Mouse (Mus musculus) CH12.LX (cell line): Measurements from ENCODE around the gene Vamp2. TPM values are rescaled to one million over a fixed set of nuclear protein-coding genes. Genes with fewer than 3 reads are reported as not detected.

Experiments used
- DNase-seq: peaks from one replicate; pipeline ENCODE4 v3.0.0-alpha.2; 2013; ENCODE audit errors: extremely low read depth
- H3K27ac ChIP-seq: 2 replicates; pipeline ENCODE4 v1.5.1; 2012; ENCODE audit warnings: low read depth, mild to moderate bottlenecking, control low read depth, moderate library complexity; ENCODE audit not compliant: insufficient read depth
- H3K27me3 ChIP-seq: replicated peaks from 2 replicates; pipeline ENCODE3; 2012; ENCODE audit warnings: inconsistent platforms
- H3K36me3 ChIP-seq, 2 experiments: replicated peaks in 1 of 2; 2 replicates each; pipeline versions ENCODE3 to v1.6.1; 2012; ENCODE audit warnings: inconsistent platforms in 1 of 2, low read length in 1 of 2, mild to moderate bottlenecking in 1 of 2, mixed read lengths in 1 of 2, moderate library complexity in 1 of 2; ENCODE audit not compliant: control insufficient read depth in 1 of 2, insufficient read depth in 1 of 2
- H3K4me1 ChIP-seq, 2 experiments: 2 replicates each; pipeline ENCODE4 v1.6.1; 2012; ENCODE audit warnings: inconsistent platforms in 1 of 2, moderate library complexity in 1 of 2; ENCODE audit not compliant: insufficient read depth in 2 of 2, control insufficient read depth in 1 of 2
- H3K4me2 ChIP-seq: 2 replicates; pipeline ENCODE4 v1.6.1; 2012; ENCODE audit warnings: low read depth, mild to moderate bottlenecking, control low read depth; ENCODE audit not compliant: poor library complexity, insufficient read depth, severe bottlenecking
- H3K4me3 ChIP-seq, 3 experiments: fragments of 150-350 bp in 1 of 3; sonication (generic) in 1 of 3; replicated peaks in 1 of 3; 2 replicates each; pipeline versions ENCODE3 to v1.5.1; 2011 to 2012; ENCODE audit warnings: low read depth in 2 of 3, low read length in 2 of 3, mild to moderate bottlenecking in 2 of 3, moderate library complexity in 2 of 3, control low read depth in 1 of 3, improper control_type of control experiment in 1 of 3, inconsistent platforms in 1 of 3, mixed read lengths in 1 of 3; ENCODE audit not compliant: poor library complexity in 1 of 3
- H3K79me2 ChIP-seq: replicated peaks from 2 replicates; pipeline ENCODE4 v1.6.1; 2012; ENCODE audit warnings: mild to moderate bottlenecking, moderate library complexity; ENCODE audit not compliant: control insufficient read depth, poor library complexity, insufficient read depth, severe bottlenecking; ENCODE audit errors: extremely low read depth
- H3K9ac ChIP-seq: 2 replicates; pipeline ENCODE4 v1.6.1; 2012; ENCODE audit warnings: low read depth, mild to moderate bottlenecking, control low read depth, moderate library complexity; ENCODE audit not compliant: insufficient read depth
- H3K9me3 ChIP-seq: replicated peaks from 2 replicates; pipeline ENCODE3; 2012; ENCODE audit warnings: low read length, inconsistent platforms, mixed read lengths
- BHLHE40 ChIP-seq: IDR thresholded peaks from 2 replicates; pipeline ENCODE4 v1.6.1; 2011; ENCODE audit warnings: mild to moderate bottlenecking, low read depth, low read length, improper control_type of control experiment
- CHD1 ChIP-seq: IDR thresholded peaks from 2 replicates; pipeline ENCODE4 v1.6.1; 2012; ENCODE audit warnings: low read depth, low read length, improper control_type of control experiment, inconsistent platforms
- CTCF ChIP-seq, 2 experiments: IDR thresholded peaks in 1 of 2; conservative IDR thresholded peaks in 1 of 2; 2 replicates each; pipeline ENCODE4 v1.5.1; 2011 to 2012; ENCODE audit warnings: low read depth in 2 of 2, low read length in 2 of 2, improper control_type of control experiment in 1 of 2, inconsistent platforms in 1 of 2, mild to moderate bottlenecking in 1 of 2, moderate library complexity in 1 of 2
- ETS1 ChIP-seq: conservative IDR thresholded peaks from 2 replicates; pipeline ENCODE4 v1.6.1; 2012; ENCODE audit warnings: low read depth, mild to moderate bottlenecking, inconsistent platforms, low read length, improper control_type of control experiment, moderate library complexity
- GABPA ChIP-seq: IDR thresholded peaks from 2 replicates; pipeline ENCODE4 v1.6.1; 2012; ENCODE audit warnings: low read depth, low read length, improper control_type of control experiment, inconsistent platforms; ENCODE audit not compliant: insufficient replicate concordance
- HCFC1 ChIP-seq: IDR thresholded peaks from 2 replicates; pipeline ENCODE4 v1.6.1; 2012; ENCODE audit warnings: low read depth, mild to moderate bottlenecking, inconsistent platforms, low read length, improper control_type of control experiment
- IRF4 ChIP-seq: IDR thresholded peaks from 2 replicates; pipeline ENCODE4 v1.6.1; 2014; ENCODE audit warnings: low read depth, mild to moderate bottlenecking, inconsistent platforms, low read length, improper control_type of control experiment
- JUN ChIP-seq: IDR thresholded peaks from 2 replicates; pipeline ENCODE4 v1.6.1; 2011; ENCODE audit warnings: low read depth, mild to moderate bottlenecking, low read length, improper control_type of control experiment, moderate library complexity; ENCODE audit not compliant: insufficient read depth
- JUND ChIP-seq: conservative IDR thresholded peaks from 2 replicates; pipeline ENCODE4 v1.6.1; 2011; ENCODE audit warnings: low read depth, low read length, improper control_type of control experiment
- KAT2A ChIP-seq: IDR thresholded peaks from 2 replicates; pipeline ENCODE4 v1.6.1; 2012; ENCODE audit warnings: low read length, improper control_type of control experiment, inconsistent platforms; ENCODE audit not compliant: insufficient replicate concordance
- MAFK ChIP-seq: IDR thresholded peaks from 2 replicates; pipeline ENCODE4 v1.6.1; 2011; ENCODE audit warnings: low read length, improper control_type of control experiment; ENCODE audit not compliant: insufficient replicate concordance
- MAX ChIP-seq: IDR thresholded peaks from 2 replicates; pipeline ENCODE4 v1.6.1; 2011; ENCODE audit warnings: low read length, improper control_type of control experiment
- MAZ ChIP-seq: IDR thresholded peaks from 2 replicates; pipeline ENCODE4 v1.6.1; 2012; ENCODE audit warnings: low read depth, mild to moderate bottlenecking, inconsistent platforms, low read length, improper control_type of control experiment, moderate library complexity
- MXI1 ChIP-seq: IDR thresholded peaks from 2 replicates; pipeline ENCODE4 v1.6.1; 2011; ENCODE audit warnings: mild to moderate bottlenecking, low read depth, low read length, improper control_type of control experiment
- NELFE ChIP-seq: IDR thresholded peaks from 2 replicates; pipeline ENCODE4 v1.6.1; 2011; ENCODE audit warnings: low read depth, low read length, improper control_type of control experiment
- NRF1 ChIP-seq: IDR thresholded peaks from 2 replicates; pipeline ENCODE4 v1.6.1; 2014; ENCODE audit warnings: low read depth, mild to moderate bottlenecking, inconsistent platforms, low read length, improper control_type of control experiment, moderate library complexity
- POLR2A ChIP-seq: IDR thresholded peaks from 2 replicates; pipeline ENCODE4 v1.6.1; 2011; ENCODE audit warnings: low read depth, mild to moderate bottlenecking, improper control_type of control experiment, low read length
- RCOR1 ChIP-seq: conservative IDR thresholded peaks from 2 replicates; pipeline ENCODE4 v1.6.1; 2012; ENCODE audit warnings: low read depth, mild to moderate bottlenecking, inconsistent platforms, low read length, improper control_type of control experiment
- SIN3A ChIP-seq: IDR thresholded peaks from 2 replicates; pipeline ENCODE4 v1.6.1; 2012; ENCODE audit warnings: low read length, improper control_type of control experiment, inconsistent platforms
- TBP ChIP-seq: conservative IDR thresholded peaks from 2 replicates; pipeline ENCODE4 v1.6.1; 2011; ENCODE audit warnings: low read depth, low read length, improper control_type of control experiment
- TCF12 ChIP-seq: IDR thresholded peaks from 2 replicates; pipeline ENCODE4 v1.6.1; 2014; ENCODE audit warnings: low read depth, mild to moderate bottlenecking, inconsistent platforms, low read length, improper control_type of control experiment
- UBTF ChIP-seq: IDR thresholded peaks from 2 replicates; pipeline ENCODE4 v1.6.1; 2012; ENCODE audit warnings: low read depth, mild to moderate bottlenecking, inconsistent platforms, low read length, improper control_type of control experiment, moderate library complexity
- USF2 ChIP-seq: conservative IDR thresholded peaks from 2 replicates; pipeline ENCODE4 v1.6.1; 2011; ENCODE audit warnings: low read depth, low read length, improper control_type of control experiment
- ZC3H11A ChIP-seq: IDR thresholded peaks from 2 replicates; pipeline ENCODE4 v1.6.1; 2012; ENCODE audit warnings: low read depth, mild to moderate bottlenecking, inconsistent platforms, low read length, improper control_type of control experiment
- ZKSCAN1 ChIP-seq: IDR thresholded peaks from 2 replicates; pipeline ENCODE4 v1.6.1; 2012; ENCODE audit warnings: low read depth, inconsistent platforms, low read length, improper control_type of control experiment, borderline replicate concordance
- ZNF384 ChIP-seq: IDR thresholded peaks from 2 replicates; pipeline ENCODE4 v1.6.1; 2012; ENCODE audit warnings: low read depth, low read length, improper control_type of control experiment, inconsistent platforms
- dilution Hi-C: fragments of 300-500 bp; cut with MboI; formaldehyde crosslinking; loops from 2 replicates; pipeline ENCODE4 v1.14.3; 2020; ENCODE audit warnings: low sequenced_read_pairs; ENCODE audit not compliant: extremely low pct_unique_long_range_greater_than_20kb, extremely low pct_ligation_motif_present
- in situ Hi-C: fragments of 300-500 bp; cut with MboI; formaldehyde crosslinking; loops from 3 replicates; pipeline ENCODE4 v1.14.3; 2019; ENCODE audit warnings: low sequenced_read_pairs, low pct_ligation_motif_present, low pct_unique_long_range_greater_than_20kb, mixed read lengths
- polyA plus RNA-seq: library from polyadenylated mRNA; unstranded; fragments of >175 nt; gene quantifications from 2 replicates; pipeline ENCODE4 v1.2.1, GENCODE M21; 2012; ENCODE audit warnings: low read depth; ENCODE audit not compliant: insufficient read length
- total RNA-seq, 2 experiments: library from RNA; depleted of rRNA; stranded (reverse); fragments of 300-350 nt in 1 of 2; fragments of >200 nt in 1 of 2; gene quantifications; 2 replicates each; pipeline ENCODE4 v1.2.3; 2012 to 2014

The Vamp2 gene
- total and polyA plus RNA-seq, 3 experiments, result 1.3 to 26.0 (median 8.2) TPM

- peaks cover 12 to 28% of the 10 kb centered on the region in 2 experiments for H3K4me1 ChIP-seq
- DNase-seq, result no peak
- H3K36me3 ChIP-seq, result peaks cover 88 to 95% of the 10 kb centered on the region in 2 experiments
- dilution Hi-C loops (no loop called here), in situ Hi-C loops (no loop called here)
- H3K27ac ChIP-seq, result no peak overlapping the region
- H3K79me2 ChIP-seq, result peaks cover 15% of the 10 kb centered on the region
- H3K4me3 ChIP-seq, result no peak overlapping the region
- TF ChIP-seq TBP (no peak), MAX (no peak), CTCF (conservative IDR thresholded peaks at IDR 0.05 in 1 of 2, IDR thresholded peaks at IDR 0.05 in 1 of 2; ENCODE audit: low read depth in 2 of 2, low read length in 2 of 2) (no peak), ETS1 (no peak), TCF12 (no peak), ZNF384 (no peak), JUND (no peak), ZC3H11A (no peak), MAFK (no peak), USF2 (no peak), JUN (no peak), MAZ (no peak), MXI1 (no peak), RCOR1 (no peak), NRF1 (no peak), GABPA (no peak), IRF4 (no peak)
- H3K9ac ChIP-seq, result no peak overlapping the region
- no peak overlapping the region for H3K4me2 ChIP-seq
- H3K27me3 ChIP-seq, result no peaks in the 10 kb centered on the region
- no peaks in the 10 kb centered on the region for H3K9me3 ChIP-seq
Observed at GRCm38 (mm10) chr11:69105227-69105626, 16.9 kb downstream of the Vamp2 start.

GRCm38 (mm10) chr11:69105796-69106195 is 17.5 kb downstream of the Vamp2 start:
- Histone ChIP-seq H3K36me3 (peaks cover 86 to 92% of the 10 kb centered on the region in 2 experiments), H3K79me2 (peaks cover 9% of the 10 kb centered on the region), H3K27ac (no peak overlapping the region), H3K9me3 (no peaks in the 10 kb centered on the region), H3K27me3 (no peaks in the 10 kb centered on the region), H3K9ac (no peak overlapping the region), H3K4me3 (no peak overlapping the region), H3K4me1 (peaks cover 10 to 23% of the 10 kb centered on the region in 2 experiments), H3K4me2 (no peak overlapping the region)
- TF ChIP-seq CTCF (conservative IDR thresholded peaks at IDR 0.05 in 1 of 2, IDR thresholded peaks at IDR 0.05 in 1 of 2; ENCODE audit: low read depth in 2 of 2, low read length in 2 of 2) (no peak), RCOR1 (no peak), CHD1 (no peak), POLR2A (no peak), KAT2A (no peak), TCF12 (no peak), BHLHE40 (no peak), ZKSCAN1 (no peak), MAZ (no peak), NELFE (no peak), SIN3A (no peak), HCFC1 (no peak), UBTF (no peak)
- DNase-seq, result no peak
- in situ Hi-C loops, result no loop called here
- dilution Hi-C loops, result no loop called here
